8 mouse cellular contexts compared by ENCODE assay signal in the genomic region with DNA sequence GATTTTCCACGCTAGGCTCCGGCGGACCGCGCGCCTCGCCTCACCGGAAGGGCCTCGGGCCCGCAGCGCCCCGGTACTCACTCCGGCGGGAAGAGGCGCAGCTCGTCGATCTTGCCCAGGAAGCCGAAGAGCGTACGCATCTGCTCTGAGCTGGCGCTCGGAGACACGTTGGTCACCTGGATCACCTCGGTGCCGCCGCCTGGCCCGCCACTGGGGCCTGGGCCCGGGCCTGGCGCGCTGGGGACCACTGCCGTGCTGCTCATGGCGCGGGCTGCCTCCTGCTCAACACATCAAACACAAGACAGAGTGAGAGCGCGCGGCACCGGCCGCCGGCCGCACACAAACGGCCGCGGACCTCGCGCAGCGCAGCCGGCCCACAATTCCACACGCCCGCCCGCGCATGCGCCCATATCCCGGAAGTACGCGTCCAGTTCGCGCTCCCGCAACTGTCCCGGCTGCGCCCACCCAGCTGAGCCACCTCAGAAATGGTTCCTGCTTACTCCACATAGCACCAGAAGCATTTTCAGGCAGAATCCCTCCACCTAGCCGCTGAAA. TPM values are rescaled to one million over a fixed set of nuclear protein-coding genes. Genes with fewer than 3 reads are reported as not detected.
DNase-seq lines count a peak whose midpoint lies in the region.

No protein-coding gene starts in this region.

- H3K9me3 ChIP-seq in megakaryocyte, embryonic 14.5 days = no peaks in the 10 kb centered on the region

- peak overlapping the region; percentile 98 for H3K4me3 ChIP-seq in megakaryocyte, embryonic 14.5 days (replicated peaks)

- H3K27me3 ChIP-seq in megakaryocyte, embryonic 14.5 days (replicated peaks) = no peaks in the 10 kb centered on the region

- H3K36me3 ChIP-seq in megakaryocyte, embryonic 14.5 days (replicated peaks; ENCODE audit: low read length) = peaks cover 23% of the 10 kb centered on the region

- peak; percentile 92 to 96 for DNase-seq in adrenal gland, adult (ENCODE audit: inconsistent age in 2 of 2, low spot score in 1 of 2)
- DNase-seq in embryo, embryonic 10 days (ENCODE audit: low spot score) = peak; percentile 95
- peak; percentile 95 for DNase-seq in gastrocnemius, postnatal 10 days
- DNase-seq in induced T-regulatory cell, adult 2 months (ENCODE audit: low read depth) = peak; percentile 94
- peak; percentile 45 to 90 for DNase-seq in left cerebral cortex, adult 9 months (ENCODE audit: low spot score in 2 of 2)
- peak; percentile 89 to 92 for DNase-seq in right cerebral cortex, adult 2 months (ENCODE audit: low spot score in 2 of 2)
- DNase-seq in urinary bladder, postnatal 10 days (ENCODE audit: low spot score) = peak; percentile 72

- H3K4me1 ChIP-seq in megakaryocyte, embryonic 14.5 days = peaks cover 40% of the 10 kb centered on the region

RNA-seq across cellular contexts. Expression of gene Srsf11, which starts 5.0 kb away (rescaled TPM):
- total RNA-seq in gastrocnemius, postnatal 10 days (2021) = 10 to 100 TPM; 65.3 to 95.1 TPM
- polyA plus RNA-seq in megakaryocyte, embryonic 14.5 days (2012; ENCODE audit: insufficient read depth, low replicate concordance) = 63.2 and 75.3 TPM in 2 replicates

RNA-seq across cellular contexts. Expression of gene Lrrc40, which starts 5.0 kb away (rescaled TPM):
- total RNA-seq in gastrocnemius, postnatal 10 days (2021) = 10 to 100 TPM; 10.1 to 11.3 TPM
- polyA plus RNA-seq in megakaryocyte, embryonic 14.5 days (2012; ENCODE audit: insufficient read depth, low replicate concordance) = 3.6 and 11.4 TPM in 2 replicates

Comparison
In these comparisons a context has a peak if more than half of its experiments do, and no peak if none do; other contexts are left out.
1. Peak in every context shown above with its lines: DNase-seq and H3K4me3 ChIP-seq.